In genomic region chr11:9190772-9191554, GRCm38 (mm10) we compare ENCODE assay signal across 11 mouse cellular contexts. TPM values are rescaled to one million over a fixed set of nuclear protein-coding genes. Genes with fewer than 3 reads are reported as not detected.
DNase-seq lines count a peak whose midpoint lies in the region; ATAC-seq and TF ChIP-seq lines count a peak whose summit lies in the region.
"Had no signal": no experiment of that assay in that cellular context is flagged by ENCODE, and none has a peak within 500 bp of the region (broad histone marks: within the 10 kb centered on the region; RNA-seq: fewer than 3 reads in every experiment).

No protein-coding gene starts in this region.

- H3K9ac ChIP-seq in forebrain, embryonic 16.5 days (replicated peaks; ENCODE audit: low read depth, low read length), result no peak overlapping the region
- H3K9ac ChIP-seq: heart, embryonic 13.5 days had no signal

- no peak overlapping the region for H3K4me2 ChIP-seq in forebrain, embryonic 16.5 days (ENCODE audit: low read length)
- H3K4me2 ChIP-seq: heart, embryonic 13.5 days had no signal

- ATAC-seq in forebrain, embryonic 16.5 days, result peak; percentile 61
- ATAC-seq in megakaryocyte progenitor cell, adult 5-6 weeks (replicated peaks; ENCODE audit: poor library complexity), result peak; percentile 88

- no peak overlapping the region for H3K4me3 ChIP-seq in embryonic facial prominence, embryonic 10.5 days
- no peak overlapping the region for H3K4me3 ChIP-seq in forebrain, embryonic 16.5 days (replicated peaks; ENCODE audit: low read length)
- no peak overlapping the region for H3K4me3 ChIP-seq in gastrocnemius, adult 2 months
- H3K4me3 ChIP-seq: heart, embryonic 13.5 days had no signal

- H3K27me3 ChIP-seq in embryonic facial prominence, embryonic 10.5 days (replicated peaks; ENCODE audit: low read depth, poor library complexity, severe bottlenecking), result 0 out of 2 replicates have a peak, but pooled peaks cover 3% of the 10 kb centered on the region
- H3K27me3 ChIP-seq in forebrain, embryonic 16.5 days (replicated peaks; ENCODE audit: control insufficient read depth, insufficient read depth, low read length), result no peaks in the 10 kb centered on the region
- H3K27me3 ChIP-seq: heart, embryonic 13.5 days had no signal

- intact Hi-C loops in gastrocnemius, adult 2 months (cut with DNase I), result no loop called here

- H3K27ac ChIP-seq in embryonic facial prominence, embryonic 10.5 days (replicated peaks), result peak overlapping the region; percentile 62
- no peak overlapping the region for H3K27ac ChIP-seq in forebrain, embryonic 16.5 days (ENCODE audit: low read length)
- H3K27ac ChIP-seq in gastrocnemius, adult 2 months, result no peak overlapping the region
- H3K27ac ChIP-seq: heart, embryonic 13.5 days had no signal

- WGBS in embryonic facial prominence, embryonic 10.5 days, result 30% methylated on average over 10 of the region's 11 CpGs
- 33% methylated on average over 10 of the region's 11 CpGs for WGBS in forebrain, embryonic 16.5 days

- peaks cover 16% of the 10 kb centered on the region for H3K4me1 ChIP-seq in embryonic facial prominence, embryonic 10.5 days
- H3K4me1 ChIP-seq in forebrain, embryonic 16.5 days (replicated peaks; ENCODE audit: control insufficient read depth, insufficient read depth, low read length), result no peaks in the 10 kb centered on the region
- H3K4me1 ChIP-seq: heart, embryonic 13.5 days had no signal

- peak; percentile 80 for DNase-seq in embryonic facial prominence, embryonic 10.5 days (ENCODE audit: low spot score)
- DNase-seq in kidney, postnatal 10 days, result peak; percentile 69
- DNase-seq in gastrocnemius, adult 2 months, result no peak
- no peak for DNase-seq in right cerebral cortex, postnatal 10 days (ENCODE audit: low spot score in 2 of 2)
- DNase-seq in urinary bladder, postnatal 10 days (ENCODE audit: low spot score), result no peak
- no peak for DNase-seq in cerebellum, adult 18-20 months
- DNase-seq: liver had no signal

- H3K9me3 ChIP-seq in embryonic facial prominence, embryonic 10.5 days, result no peaks in the 10 kb centered on the region; the same call in 1 of the 2 replicates
- H3K9me3 ChIP-seq in forebrain, embryonic 16.5 days (ENCODE audit: control insufficient read depth, low read length), result no peaks in the 10 kb centered on the region
- H3K9me3 ChIP-seq: heart, embryonic 13.5 days had no signal

- TF ChIP-seq CTCF in gastrocnemius, adult 2 months (IDR thresholded peaks at IDR 0.05), result no peak

- H3K36me3 ChIP-seq in embryonic facial prominence, embryonic 10.5 days (replicated peaks), result no peaks in the 10 kb centered on the region
- no peaks in the 10 kb centered on the region for H3K36me3 ChIP-seq in forebrain, embryonic 16.5 days (ENCODE audit: control insufficient read depth, insufficient read depth)
- H3K36me3 ChIP-seq: heart, embryonic 13.5 days had no signal

RNA-seq across cellular contexts. Expression of gene Abca13, which starts 0.8 kb away (rescaled TPM):
- 0.04 and 0.05 TPM in 2 replicates for polyA plus RNA-seq in embryonic facial prominence, embryonic 10.5 days (2016; fragmentation: Nextera tagmentation; extraction: Ambion mirVana)
- polyA plus RNA-seq in forebrain, embryonic 16.5 days (2015; fragmentation: Nextera tagmentation; extraction: Ambion mirVana), result 0.04 TPM in 1 of 2 replicates, not detected in the other
- total RNA-seq in megakaryocyte progenitor cell, adult 5-6 weeks (2015), result 17.4 and 23.5 TPM in 2 replicates
- 13.9 and 14.1 TPM in 2 replicates for total RNA-seq in megakaryocyte progenitor cell, adult 5-6 weeks (2017)
- total RNA-seq in gastrocnemius, adult 2 months (2021), result not detected
- total RNA-seq: MEL had no signal

Comparison
In these comparisons a context has a peak if more than half of its experiments do, and no peak if none do; other contexts are left out.
1. DNase-seq: peak in embryonic facial prominence, embryonic 10.5 days (single experiment) and kidney, postnatal 10 days (single experiment); none in gastrocnemius, adult 2 months (single experiment), right cerebral cortex, postnatal 10 days (0 of 2), urinary bladder, postnatal 10 days (single experiment) and cerebellum, adult 18-20 months (0 of 2).
2. RNA of gene Abca13, which starts 0.8 kb away (total RNA-seq): 13.9 to 23.5 TPM in megakaryocyte progenitor cell, adult 5-6 weeks; not detected in gastrocnemius, adult 2 months; every median in the first group is over 10 times any median in the second.